Mouse (Mus musculus) liver, embryonic 13.5 days (tissue): ENCODE data around the gene Tmem89. TPM values are rescaled to one million over a fixed set of nuclear protein-coding genes. Genes with fewer than 3 reads are reported as not detected.

Source experiments
- ATAC-seq: fragments of 200-750 bp; cut with Nextera tagmentation; 2 replicates; pipeline ENCODE4 v1.8.0; 2017; ENCODE audit warnings: low read depth, mild to moderate bottlenecking, moderate number of reproducible peaks, moderate library complexity
- DNase-seq: peaks from one replicate; pipeline ENCODE4 v3.0.0; 2022
- H3K27ac ChIP-seq: fragments of 300-500 bp; sonication (generic); 2 replicates; pipeline ENCODE4 v1.5.1; 2015; ENCODE audit warnings: moderate library complexity, mild to moderate bottlenecking, inconsistent platforms
- H3K27me3 ChIP-seq: fragments of 300-500 bp; sonication (generic); 2 replicates; pipeline ENCODE4 v1.6.1; 2015; ENCODE audit warnings: mild to moderate bottlenecking, inconsistent platforms
- H3K36me3 ChIP-seq: fragments of 300-500 bp; sonication (generic); 2 replicates; pipeline ENCODE4 v1.6.1; 2015; ENCODE audit warnings: mild to moderate bottlenecking, inconsistent platforms
- H3K4me1 ChIP-seq: fragments of 300-500 bp; sonication (generic); replicated peaks from 2 replicates; pipeline ENCODE4 v1.6.1; 2015; ENCODE audit warnings: inconsistent platforms
- H3K4me2 ChIP-seq: fragments of 300-500 bp; sonication (generic); 2 replicates; pipeline ENCODE4 v1.6.1; 2015; ENCODE audit warnings: inconsistent platforms, mild to moderate bottlenecking, moderate library complexity
- H3K4me3 ChIP-seq: fragments of 300-500 bp; sonication (generic); replicated peaks from 2 replicates; pipeline ENCODE4 v1.5.1; 2015; ENCODE audit warnings: mild to moderate bottlenecking, inconsistent platforms
- H3K9ac ChIP-seq: fragments of 300-500 bp; sonication (generic); 2 replicates; pipeline ENCODE4 v1.6.1; 2015; ENCODE audit warnings: mild to moderate bottlenecking, inconsistent platforms
- H3K9me3 ChIP-seq: fragments of 300-500 bp; sonication (generic); replicated peaks from 2 replicates; pipeline ENCODE4 v1.6.1; 2016; ENCODE audit warnings: inconsistent platforms
- WGBS: fragments of 180-500 bp; shearing (Covaris S2); methylation state at CpG from one replicate; pipeline ENCODE4 v1.1.7; 2015; ENCODE audit not compliant: insufficient replicate concordance; 5-methylcytosine and 5-hydroxymethylcytosine counted together
- polyA plus RNA-seq: library from polyadenylated mRNA; unstranded; fragments of >200 nt; fragmentation: Nextera tagmentation; extraction: Ambion mirVana; gene quantifications from 2 replicates; pipeline ENCODE4 v1.2.1, GENCODE M21; 2015

The Tmem89 gene
- polyA plus RNA-seq = not detected in 2 replicates

GRCm38 (mm10) chr9:108914491-108914890, at the start of gene Tmem89:
Gene Tmem89 (plus strand): TSS chr9:108914619.
- Histone ChIP-seq H3K27ac (no peak within 1 kb of the TSS), H3K9me3 (no peaks in the 10 kb centered on the region), H3K36me3 (no peaks in the 10 kb centered on the region), H3K4me2 (no peak within 1 kb of the TSS), H3K4me1 (0 out of 2 replicates have a peak, but pooled peaks cover 9% of the 10 kb centered on the region), H3K4me3 (no peak within 1 kb of the TSS), H3K9ac (no peak within 1 kb of the TSS), H3K27me3 (no peaks in the 10 kb centered on the region)
- WGBS = 67% methylated on average over 6 of the region's 6 CpGs
- DNase-seq = no peak
- no peak for ATAC-seq

- DNase-seq = no peak
- no peak overlapping the region for H3K4me3 ChIP-seq
- H3K4me1 ChIP-seq = 0 out of 2 replicates have a peak, but pooled peaks cover 9% of the 10 kb centered on the region
- H3K27me3 ChIP-seq = no peaks in the 10 kb centered on the region
- no peaks in the 10 kb centered on the region for H3K9me3 ChIP-seq
- no peak overlapping the region for H3K9ac ChIP-seq
- no peak overlapping the region for H3K27ac ChIP-seq
- WGBS = 57% methylated on average over 6 of the region's 6 CpGs
- H3K4me2 ChIP-seq = no peak overlapping the region
- no peaks in the 10 kb centered on the region for H3K36me3 ChIP-seq
- ATAC-seq = no peak
These were observed 2.1 kb upstream of the Tmem89 start for GRCm38 (mm10) chr9:108912308-108912707.

- WGBS = 76% methylated on average over 7 of the region's 7 CpGs
- ATAC-seq (no peak), DNase-seq (no peak)
These were observed 1.3 kb upstream of the Tmem89 start for GRCm38 (mm10) chr9:108913161-108913560.

GRCm38 (mm10) chr9:108913621-108914020, 798 bp upstream of the Tmem89 start:
- no peaks in the 10 kb centered on the region for H3K9me3 ChIP-seq
- 0 out of 2 replicates have a peak, but pooled peaks cover 9% of the 10 kb centered on the region for H3K4me1 ChIP-seq
- no peaks in the 10 kb centered on the region for H3K27me3 ChIP-seq
- H3K4me2 ChIP-seq = no peak overlapping the region
- no peak overlapping the region for H3K27ac ChIP-seq
- no peak overlapping the region for H3K4me3 ChIP-seq
- no peak for DNase-seq
- H3K36me3 ChIP-seq = no peaks in the 10 kb centered on the region
- H3K9ac ChIP-seq = no peak overlapping the region
- no peak for ATAC-seq
- WGBS = 70% methylated on average over 10 of the region's 10 CpGs

More at GRCm38 (mm10) chr9:108913161-108913560, 1.3 kb upstream of the Tmem89 start:
- no peak overlapping the region for H3K4me3 ChIP-seq
- no peak overlapping the region for H3K27ac ChIP-seq
- H3K4me1 ChIP-seq = 0 out of 2 replicates have a peak, but pooled peaks cover 9% of the 10 kb centered on the region
- H3K27me3 ChIP-seq = no peaks in the 10 kb centered on the region
- no peaks in the 10 kb centered on the region for H3K9me3 ChIP-seq
- H3K9ac ChIP-seq = no peak overlapping the region
- H3K4me2 ChIP-seq = no peak overlapping the region
- H3K36me3 ChIP-seq = no peaks in the 10 kb centered on the region

GRCm38 (mm10) chr9:108925897-108926296, 11.5 kb downstream of the Tmem89 start:
- ATAC-seq = no peak
- 53% methylated on average over 8 of the region's 8 CpGs for WGBS
- no peaks in the 10 kb centered on the region for H3K4me1 ChIP-seq
- peaks cover 22% of the 10 kb centered on the region for H3K27me3 ChIP-seq
- DNase-seq = no peak
- no peak overlapping the region for H3K9ac ChIP-seq
- H3K4me2 ChIP-seq = no peak overlapping the region
- no peak overlapping the region for H3K27ac ChIP-seq
- no peaks in the 10 kb centered on the region for H3K36me3 ChIP-seq
- no peaks in the 10 kb centered on the region for H3K9me3 ChIP-seq
- H3K4me3 ChIP-seq = no peak overlapping the region

GRCm38 (mm10) chr9:108928424-108928823, 14.0 kb downstream of the Tmem89 start:
- H3K4me2 ChIP-seq = no peak overlapping the region
- H3K4me1 ChIP-seq = no peaks in the 10 kb centered on the region
- H3K27ac ChIP-seq = no peak overlapping the region
- no peak for ATAC-seq
- H3K27me3 ChIP-seq = peaks cover 18% of the 10 kb centered on the region
- 67% methylated on average over 3 of the region's 3 CpGs for WGBS
- no peaks in the 10 kb centered on the region for H3K9me3 ChIP-seq
- no peak overlapping the region for H3K4me3 ChIP-seq
- no peak for DNase-seq
- H3K9ac ChIP-seq = no peak overlapping the region
- H3K36me3 ChIP-seq = no peaks in the 10 kb centered on the region

- Histone ChIP-seq H3K9me3 (no peaks in the 10 kb centered on the region), H3K27me3 (no peaks in the 10 kb centered on the region), H3K4me1 (peaks cover 25% of the 10 kb centered on the region), H3K36me3 (peaks cover 29% of the 10 kb centered on the region), H3K27ac (no peak overlapping the region), H3K4me2 (peak overlapping the region; percentile 45), H3K4me3 (peak overlapping the region; percentile 86), H3K9ac (peak overlapping the region; percentile 50; the same call in 1 of the 2 replicates)
- DNase-seq = no peak
- ATAC-seq = no peak
- 12% methylated on average over 3 of the region's 3 CpGs for WGBS
These were observed 21.6 kb downstream of the Tmem89 start for GRCm38 (mm10) chr9:108935991-108936390.

GRCm38 (mm10) chr9:108936418-108937364, 22.3 kb downstream of the Tmem89 start, which contains the start of gene Uqcrc1:
Gene Uqcrc1 (plus strand): TSS chr9:108936633.
- H3K36me3 ChIP-seq = peaks cover 36% of the 10 kb centered on the region
- WGBS = under 1% methylated on average over 58 of the region's 58 CpGs
- H3K9me3 ChIP-seq = no peaks in the 10 kb centered on the region
- peak within 1 kb of the TSS; percentile 70 for H3K27ac ChIP-seq
- DNase-seq = peak; percentile 91
- H3K9ac ChIP-seq = peak within 1 kb of the TSS; percentile 86
- H3K4me3 ChIP-seq = peak within 1 kb of the TSS; percentile 86
- H3K4me2 ChIP-seq = peak within 1 kb of the TSS; percentile 83
- peaks cover 30% of the 10 kb centered on the region for H3K4me1 ChIP-seq
- no peaks in the 10 kb centered on the region for H3K27me3 ChIP-seq
- peak; percentile 87 for ATAC-seq

GRCm38 (mm10) chr9:108945111-108945510, 30.7 kb downstream of the Tmem89 start:
- Histone ChIP-seq H3K9me3 (no peaks in the 10 kb centered on the region), H3K4me2 (no peak overlapping the region), H3K36me3 (peaks cover 94% of the 10 kb centered on the region), H3K9ac (no peak overlapping the region), H3K27me3 (no peaks in the 10 kb centered on the region), H3K27ac (no peak overlapping the region), H3K4me3 (no peak overlapping the region), H3K4me1 (peaks cover 24% of the 10 kb centered on the region)
- 83% methylated on average over 9 of the region's 9 CpGs for WGBS
- ATAC-seq (peak; percentile 27; the same call in 1 of the 2 replicates), DNase-seq (no peak)

GRCm38 (mm10) chr9:108945608-108946007, 31.2 kb downstream of the Tmem89 start:
- 46% methylated on average over 5 of the region's 5 CpGs for WGBS
- Histone ChIP-seq H3K4me1 (peaks cover 24% of the 10 kb centered on the region), H3K4me2 (no peak overlapping the region), H3K9ac (no peak overlapping the region), H3K4me3 (no peak overlapping the region), H3K27me3 (no peaks in the 10 kb centered on the region), H3K9me3 (no peaks in the 10 kb centered on the region), H3K27ac (no peak overlapping the region), H3K36me3 (peaks cover 94% of the 10 kb centered on the region)
- ATAC-seq (peak; percentile 39), DNase-seq (no peak)

GRCm38 (mm10) chr9:108949231-108949966, 35.0 kb downstream of the Tmem89 start:
- no peak overlapping the region for H3K4me3 ChIP-seq
- no peak overlapping the region for H3K27ac ChIP-seq
- peaks cover 23% of the 10 kb centered on the region for H3K27me3 ChIP-seq
- no peak overlapping the region for H3K4me2 ChIP-seq
- H3K9ac ChIP-seq = no peak overlapping the region
- H3K9me3 ChIP-seq = no peaks in the 10 kb centered on the region
- peaks cover 12% of the 10 kb centered on the region for H3K4me1 ChIP-seq
- peaks cover 62% of the 10 kb centered on the region for H3K36me3 ChIP-seq
- DNase-seq = no peak
- ATAC-seq = no peak
- 81% methylated on average over 13 of the region's 13 CpGs for WGBS
